29 mouse cellular contexts compared by ENCODE assay signal in the genomic region with DNA sequence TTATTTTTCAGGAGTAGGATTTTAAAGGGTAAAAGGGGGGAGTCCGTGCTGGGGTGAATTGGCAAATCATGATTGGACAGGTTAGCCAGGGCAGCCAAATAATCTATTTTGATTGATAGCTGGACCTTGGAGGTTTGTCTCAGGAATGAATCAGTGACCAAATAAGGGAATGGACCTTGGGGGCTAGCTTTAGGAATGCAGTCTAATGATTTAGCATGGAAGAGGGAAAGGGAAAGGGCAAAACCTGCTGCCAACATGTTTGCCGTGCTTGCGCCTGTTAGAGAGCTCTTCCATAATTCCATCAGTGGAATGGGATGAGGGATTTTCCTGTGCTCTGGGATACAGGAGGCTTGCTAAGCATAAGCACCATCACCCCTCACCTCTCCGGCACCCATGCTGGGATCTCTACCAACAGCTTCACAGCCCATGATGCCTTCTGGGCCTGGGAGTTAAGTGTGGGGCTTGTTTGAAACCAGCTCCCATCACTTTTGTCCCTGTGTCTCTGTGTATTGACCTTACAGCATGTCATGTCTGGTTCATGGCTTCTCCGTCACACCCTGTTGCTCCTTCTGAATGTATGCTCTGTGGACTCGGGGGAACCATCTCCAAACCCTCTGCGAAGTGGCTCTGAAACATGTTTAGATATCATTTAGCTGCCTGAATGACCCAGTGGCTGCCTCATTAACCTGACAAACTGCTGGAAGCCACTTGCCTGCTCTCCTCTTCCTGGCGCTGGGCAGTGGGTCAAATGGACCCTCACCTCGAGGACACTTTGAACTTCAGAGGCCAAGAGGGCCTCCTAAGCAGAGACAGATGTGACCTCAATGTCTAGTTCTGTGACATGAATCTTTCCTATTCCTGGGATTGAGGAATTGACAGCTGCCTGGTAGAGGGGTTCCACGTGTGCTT. TPM values are rescaled to one million over a fixed set of nuclear protein-coding genes. Genes with fewer than 3 reads are reported as not detected.
DNase-seq lines count a peak whose midpoint lies in the region; ATAC-seq and TF ChIP-seq lines count a peak whose summit lies in the region.
"Had no signal": no experiment of that assay in that cellular context is flagged by ENCODE, and none has a peak within 500 bp of the region (broad histone marks: within the 10 kb centered on the region; RNA-seq: fewer than 3 reads in every experiment).

No protein-coding gene starts in this region.

- CTCF ChIA-PET in Patski (lab: Charles Lee) = interaction anchor here (1.1 to 1.2 kb wide), 2 partner anchors 13 to 41 kb away, joined by 3 to 4 read pairs; no protein-coding TSS in a partner anchor

- TF ChIP-seq POLR2A in cerebellum, adult 2 months (IDR thresholded peaks at IDR 0.05; ENCODE audit: borderline replicate concordance, insufficient read depth, low read length) = no peak

- H3K4me2 ChIP-seq in kidney, embryonic 15.5 days = no peak overlapping the region; the same call in 1 of the 2 replicates
- H3K4me2 ChIP-seq: embryonic facial prominence, embryonic 12.5 days; heart, embryonic 13.5 days; limb, embryonic 13.5 days; liver, embryonic 12.5 days; midbrain, embryonic 13.5 days had no signal

- H3K27ac ChIP-seq in kidney, embryonic 15.5 days = no peak overlapping the region
- no peak overlapping the region for H3K27ac ChIP-seq in cerebellum, adult 2 months (ENCODE audit: insufficient read depth, low read length)
- H3K27ac ChIP-seq: embryonic facial prominence, embryonic 12.5 days; heart, adult 2 months; heart, embryonic 13.5 days; limb, embryonic 13.5 days; liver, embryonic 12.5 days; midbrain, embryonic 13.5 days had no signal

- WGBS in kidney, embryonic 15.5 days = 27% methylated on average over 10 of the region's 10 CpGs
- 74% methylated on average over 10 of the region's 10 CpGs for WGBS in cerebellum, adult 2 months

- H3K27me3 ChIP-seq in kidney, embryonic 15.5 days = peaks cover 11% of the 10 kb centered on the region; the same call in 1 of the 2 replicates
- no peaks in the 10 kb centered on the region for H3K27me3 ChIP-seq in Patski
- no peaks in the 10 kb centered on the region for H3K27me3 ChIP-seq in cerebellum, adult 2 months (ENCODE audit: control insufficient read depth, insufficient read depth, low read length)
- H3K27me3 ChIP-seq: embryonic facial prominence, embryonic 12.5 days; heart, embryonic 13.5 days; limb, embryonic 13.5 days; midbrain, embryonic 13.5 days had no signal

- H3K4me3 ChIP-seq in kidney, embryonic 15.5 days (replicated peaks) = no peak overlapping the region
- no peak overlapping the region for H3K4me3 ChIP-seq in cerebellum, adult 2 months (replicated peaks; ENCODE audit: insufficient read depth, low read depth, low read length)
- H3K4me3 ChIP-seq: embryonic facial prominence, embryonic 12.5 days; heart, adult 2 months; heart, embryonic 13.5 days; limb, embryonic 13.5 days; liver, embryonic 12.5 days; midbrain, embryonic 13.5 days had no signal

- in situ Hi-C loops in Patski (cut with MboI; ENCODE audit: low pct_unique_long_range_greater_than_20kb) = no loop called here

- no peaks in the 10 kb centered on the region for H3K9me3 ChIP-seq in kidney, embryonic 15.5 days (replicated peaks)
- H3K9me3 ChIP-seq: embryonic facial prominence, embryonic 12.5 days; heart, embryonic 13.5 days; limb, embryonic 13.5 days; liver, embryonic 12.5 days; midbrain, embryonic 13.5 days had no signal

- POLR2A ChIA-PET in Patski (lab: Charles Lee) = no interaction called here

- DNase-seq in kidney, postnatal 36 days = no peak
- DNase-seq in Patski (ENCODE audit: low read depth, low spot score) (peak; percentile 72), adipocyte (ENCODE audit: low spot score) (no peak)
- peak; percentile 28 for DNase-seq in adrenal gland, postnatal 25 days
- no peak for DNase-seq in cerebellum, adult 11-12 months
- no peak for DNase-seq in cerebellum, adult 2 months
- DNase-seq: cerebellum, adult 8-10 months; cerebellum, postnatal 36 days; forebrain, postnatal 0 days; gastrocnemius, postnatal 14 days; heart, adult 2 months; heart, postnatal 14 days; kidney, adult 18-20 months; kidney, postnatal 4 days; lung, adult 18-20 months; lung, postnatal 10 days; thymus, postnatal 14 days had no signal

- 0 out of 2 replicates have a peak, but pooled peaks have one; percentile 29 for ATAC-seq in kidney, embryonic 15.5 days (replicated peaks; ENCODE audit: low FRiP score)
- ATAC-seq in Patski = peak; percentile 50
- ATAC-seq: forebrain, postnatal 0 days; liver, embryonic 12.5 days; midbrain, embryonic 13.5 days had no signal

- no peak for TF ChIP-seq CTCF in Patski (IDR thresholded peaks at IDR 0.05)
- no peak for TF ChIP-seq CTCF in cerebellum, adult 2 months (IDR thresholded peaks at IDR 0.05; ENCODE audit: borderline replicate concordance, insufficient read depth, low read depth, low read length)

- no peaks in the 10 kb centered on the region for H3K36me3 ChIP-seq in kidney, embryonic 15.5 days
- H3K36me3 ChIP-seq: embryonic facial prominence, embryonic 12.5 days; heart, embryonic 13.5 days; limb, embryonic 13.5 days; liver, embryonic 12.5 days; midbrain, embryonic 13.5 days had no signal

- H3K9ac ChIP-seq in kidney, embryonic 15.5 days = no peak overlapping the region
- H3K9ac ChIP-seq: embryonic facial prominence, embryonic 12.5 days; forebrain, postnatal 0 days; heart, embryonic 13.5 days; limb, embryonic 13.5 days; liver, embryonic 12.5 days; midbrain, embryonic 13.5 days had no signal

- peaks cover 22% of the 10 kb centered on the region for H3K4me1 ChIP-seq in kidney, embryonic 15.5 days
- H3K4me1 ChIP-seq in cerebellum, adult 2 months (ENCODE audit: control insufficient read depth, insufficient read depth, low read length) = no peaks in the 10 kb centered on the region
- H3K4me1 ChIP-seq: heart, embryonic 13.5 days; liver, embryonic 12.5 days; midbrain, embryonic 13.5 days had no signal

RNA-seq across cellular contexts. Expression of a gene that starts 26.7 kb away (rescaled TPM):
- not detected in 2 replicates for polyA plus RNA-seq in kidney, embryonic 15.5 days (2015; fragmentation: Nextera tagmentation; extraction: Ambion mirVana)
- not detected for polyA plus RNA-seq in Patski (2021)
- not detected in 2 replicates for total RNA-seq in adrenal gland, postnatal 25 days (2021)
- polyA plus RNA-seq in cerebellum, adult 2 months (2012; rRNA removed) = not detected in 2 replicates
- total RNA-seq: forebrain, postnatal 0 days; gastrocnemius, postnatal 14 days; heart, adult 2 months; heart, postnatal 14 days; left cerebral cortex, adult 18-20 months; left cerebral cortex, postnatal 25 days; monocyte, adult 5-6 weeks had no signal
- polyA plus RNA-seq: embryonic facial prominence, embryonic 12.5 days; forebrain, embryonic 11.5 days; forebrain, postnatal 0 days; heart, adult 2 months; heart, embryonic 13.5 days; hindbrain, embryonic 11.5 days; limb, embryonic 13.5 days; liver, embryonic 12.5 days; midbrain, embryonic 13.5 days; spleen, adult 2 months had no signal

RNA-seq across cellular contexts. Expression of a gene that starts 47.7 kb away (rescaled TPM):
- polyA plus RNA-seq in kidney, embryonic 15.5 days (2015; fragmentation: Nextera tagmentation; extraction: Ambion mirVana) = 47.3 and 54.3 TPM in 2 replicates
- polyA plus RNA-seq in Patski (2021) = 237 TPM
- 196 and 201 TPM in 2 replicates for total RNA-seq in adrenal gland, postnatal 25 days (2021)
- 198 and 208 TPM in 2 replicates for polyA plus RNA-seq in cerebellum, adult 2 months (2012; rRNA removed)

RNA-seq across cellular contexts. Expression of a gene that starts 48.0 kb away (rescaled TPM):
- 0.66 and 0.91 TPM in 2 replicates for polyA plus RNA-seq in kidney, embryonic 15.5 days (2015; fragmentation: Nextera tagmentation; extraction: Ambion mirVana)
- polyA plus RNA-seq in Patski (2021) = not detected
- total RNA-seq in adrenal gland, postnatal 25 days (2021) = not detected in 2 replicates
- polyA plus RNA-seq in cerebellum, adult 2 months (2012; rRNA removed) = 0.28 TPM in 1 of 2 replicates, not detected in the other
- total RNA-seq: gastrocnemius, postnatal 14 days; heart, adult 2 months; heart, postnatal 14 days; left cerebral cortex, adult 18-20 months; left cerebral cortex, postnatal 25 days; monocyte, adult 5-6 weeks had no signal
- polyA plus RNA-seq: heart, adult 2 months; spleen, adult 2 months had no signal

Comparison
In these comparisons a context has a peak if more than half of its experiments do, and no peak if none do; other contexts are left out.
1. DNase-seq: peak in Patski (single experiment) and adrenal gland, postnatal 25 days (single experiment); none in kidney, postnatal 36 days (0 of 2), cerebellum, adult 11-12 months (single experiment), adipocyte (single experiment) and cerebellum, adult 2 months (0 of 2).